Mouse (Mus musculus) kidney, embryonic 14.5 days (tissue): ENCODE data around the gene Uap1. TPM values are rescaled to one million over a fixed set of nuclear protein-coding genes. Genes with fewer than 3 reads are reported as not detected.

Experiments used
- ATAC-seq: fragments of 200-750 bp; cut with Nextera tagmentation; 2 replicates; pipeline ENCODE4 v1.8.0; 2017; ENCODE audit warnings: moderate number of reproducible peaks, mild to moderate bottlenecking, moderate TSS enrichment, moderate library complexity; ENCODE audit not compliant: low FRiP score, low TSS enrichment
- H3K27ac ChIP-seq: fragments of 300-500 bp; sonication (generic); 2 replicates; pipeline ENCODE4 v1.5.1; 2014; ENCODE audit warnings: low read depth, mild to moderate bottlenecking, low read length, moderate library complexity, mixed read lengths
- H3K27me3 ChIP-seq: fragments of 300-500 bp; sonication (generic); 2 replicates; pipeline ENCODE4 v1.6.1; 2014; ENCODE audit warnings: mild to moderate bottlenecking, low read length; ENCODE audit not compliant: control insufficient read depth, insufficient read depth
- H3K36me3 ChIP-seq: fragments of 300-500 bp; sonication (generic); 2 replicates; pipeline ENCODE4 v1.6.1; 2014; ENCODE audit warnings: low read length, mixed read lengths; ENCODE audit not compliant: control insufficient read depth, insufficient read depth
- H3K4me1 ChIP-seq: fragments of 300-500 bp; sonication (generic); 2 replicates; pipeline ENCODE4 v1.6.1; 2014; ENCODE audit warnings: low read length, mixed read lengths; ENCODE audit not compliant: control insufficient read depth, insufficient read depth
- H3K4me2 ChIP-seq: fragments of 300-500 bp; sonication (generic); replicated peaks from 2 replicates; pipeline ENCODE4 v1.6.1; 2014; ENCODE audit warnings: low read depth, mild to moderate bottlenecking, low read length
- H3K4me3 ChIP-seq: fragments of 300-500 bp; sonication (generic); 2 replicates; pipeline ENCODE4 v1.5.1; 2014; ENCODE audit warnings: mild to moderate bottlenecking, low read length
- H3K9ac ChIP-seq: fragments of 300-500 bp; sonication (generic); 2 replicates; pipeline ENCODE4 v1.6.1; 2014; ENCODE audit warnings: low read depth, mild to moderate bottlenecking, low read length, moderate library complexity
- H3K9me3 ChIP-seq: fragments of 300-500 bp; sonication (generic); 2 replicates; pipeline ENCODE4 v1.6.1; 2016; ENCODE audit warnings: low read length; ENCODE audit not compliant: control insufficient read depth
- WGBS: fragments of 180-500 bp; shearing (Covaris S2); extraction: QIAGEN DNeasy Blood & Tissue Kit; methylation state at CpG from one replicate; pipeline ENCODE4 v1.1.7; 2014; 5-methylcytosine and 5-hydroxymethylcytosine counted together
- polyA plus RNA-seq: library from polyadenylated mRNA; unstranded; fragments of >200 nt; fragmentation: Nextera tagmentation; extraction: Ambion mirVana; gene quantifications from 2 replicates; pipeline ENCODE4 v1.2.1, GENCODE M21; 2014

The Uap1 gene
- polyA plus RNA-seq, 1 experiment from 2014 or later = 51.0 TPM

GRCm38 (mm10) chr1:170147651-170148448 lies 26.9 kb downstream of the Uap1 start:
- Histone ChIP-seq H3K9me3 (no peaks in the 10 kb centered on the region), H3K27me3 (no peaks in the 10 kb centered on the region), H3K4me1 (no peaks in the 10 kb centered on the region), H3K36me3 (peaks cover 24% of the 10 kb centered on the region), H3K27ac (no peak overlapping the region), H3K9ac (no peak overlapping the region), H3K4me3 (no peak overlapping the region), H3K4me2 (no peak overlapping the region)
- ATAC-seq = no peak
- WGBS = 85% methylated on average over 9 of the region's 9 CpGs

GRCm38 (mm10) chr1:170145606-170146005 lies 29.2 kb downstream of the Uap1 start:
- no peak overlapping the region for H3K9ac ChIP-seq
- 86% methylated on average over 4 of the region's 4 CpGs for WGBS
- H3K27ac ChIP-seq = no peak overlapping the region
- peaks cover 25% of the 10 kb centered on the region for H3K36me3 ChIP-seq
- ATAC-seq = no peak
- H3K4me3 ChIP-seq = no peak overlapping the region
- no peak overlapping the region for H3K4me2 ChIP-seq
- H3K9me3 ChIP-seq = no peaks in the 10 kb centered on the region
- no peaks in the 10 kb centered on the region for H3K4me1 ChIP-seq
- no peaks in the 10 kb centered on the region for H3K27me3 ChIP-seq

GRCm38 (mm10) chr1:170142256-170142871 lies 32.4 kb downstream of the Uap1 start:
- 88% methylated on average over 8 of the region's 8 CpGs for WGBS
- Histone ChIP-seq H3K9ac (no peak overlapping the region), H3K36me3 (peaks cover 9% of the 10 kb centered on the region; the same call in 1 of the 2 replicates)

GRCm38 (mm10) chr1:170141626-170142025 lies 33.1 kb downstream of the Uap1 start:
- no peak for ATAC-seq
- H3K9ac ChIP-seq = no peak overlapping the region
- H3K4me1 ChIP-seq = no peaks in the 10 kb centered on the region
- 95% methylated on average over 5 of the region's 5 CpGs for WGBS
- no peak overlapping the region for H3K27ac ChIP-seq
- no peaks in the 10 kb centered on the region for H3K9me3 ChIP-seq
- no peak overlapping the region for H3K4me3 ChIP-seq
- no peaks in the 10 kb centered on the region for H3K27me3 ChIP-seq
- no peak overlapping the region for H3K4me2 ChIP-seq
- peaks cover 9% of the 10 kb centered on the region; the same call in 1 of the 2 replicates for H3K36me3 ChIP-seq

More at GRCm38 (mm10) chr1:170142256-170142871, 32.4 kb downstream of the Uap1 start:
- H3K27ac ChIP-seq = no peak overlapping the region
- no peak for ATAC-seq
- H3K4me2 ChIP-seq = no peak overlapping the region
- H3K9me3 ChIP-seq = no peaks in the 10 kb centered on the region
- H3K4me1 ChIP-seq = no peaks in the 10 kb centered on the region
- no peak overlapping the region for H3K4me3 ChIP-seq
- H3K27me3 ChIP-seq = no peaks in the 10 kb centered on the region

- Histone ChIP-seq H3K4me2 (no peak overlapping the region), H3K9me3 (no peaks in the 10 kb centered on the region)
Measured at GRCm38 (mm10) chr1:170136351-170137009, 38.3 kb downstream of the Uap1 start.

GRCm38 (mm10) chr1:170134264-170134663 lies 40.5 kb downstream of the Uap1 start:
- 85% methylated on average over 8 of the region's 8 CpGs for WGBS

More at GRCm38 (mm10) chr1:170136351-170137009, 38.3 kb downstream of the Uap1 start:
- no peak overlapping the region for H3K4me3 ChIP-seq
- no peaks in the 10 kb centered on the region for H3K27me3 ChIP-seq
- peak; percentile 93 for ATAC-seq
- H3K27ac ChIP-seq = no peak overlapping the region
- peaks cover 4% of the 10 kb centered on the region; the same call in 1 of the 2 replicates for H3K36me3 ChIP-seq
- H3K9ac ChIP-seq = no peak overlapping the region
- no peaks in the 10 kb centered on the region for H3K4me1 ChIP-seq
- WGBS = 20% methylated on average over 7 of the region's 7 CpGs

GRCm38 (mm10) chr1:170130962-170131361 lies 43.8 kb downstream of the Uap1 start:
- no peak for ATAC-seq
- H3K4me1 ChIP-seq = no peaks in the 10 kb centered on the region
- 46% methylated on average over 3 of the region's 3 CpGs for WGBS
- no peaks in the 10 kb centered on the region for H3K9me3 ChIP-seq
- H3K4me2 ChIP-seq = no peak overlapping the region
- no peak overlapping the region for H3K4me3 ChIP-seq
- H3K27ac ChIP-seq = no peak overlapping the region
- H3K9ac ChIP-seq = no peak overlapping the region
- no peaks in the 10 kb centered on the region for H3K36me3 ChIP-seq
- H3K27me3 ChIP-seq = no peaks in the 10 kb centered on the region

More at GRCm38 (mm10) chr1:170134264-170134663, 40.5 kb downstream of the Uap1 start:
- no peak overlapping the region for H3K4me3 ChIP-seq
- no peaks in the 10 kb centered on the region for H3K36me3 ChIP-seq
- H3K4me2 ChIP-seq = no peak overlapping the region
- no peaks in the 10 kb centered on the region for H3K27me3 ChIP-seq
- no peak overlapping the region for H3K27ac ChIP-seq
- no peaks in the 10 kb centered on the region for H3K4me1 ChIP-seq
- H3K9ac ChIP-seq = no peak overlapping the region
- ATAC-seq = no peak
- H3K9me3 ChIP-seq = no peaks in the 10 kb centered on the region

GRCm38 (mm10) chr1:170124644-170125043 lies 50.1 kb downstream of the Uap1 start:
- Histone ChIP-seq H3K27me3 (no peaks in the 10 kb centered on the region), H3K36me3 (no peaks in the 10 kb centered on the region), H3K4me2 (no peak overlapping the region), H3K9me3 (no peaks in the 10 kb centered on the region), H3K27ac (no peak overlapping the region), H3K9ac (no peak overlapping the region), H3K4me3 (no peak overlapping the region), H3K4me1 (no peaks in the 10 kb centered on the region)
- 86% methylated on average over 2 of the region's 2 CpGs for WGBS
- ATAC-seq = no peak

GRCm38 (mm10) chr1:170113616-170114015 lies 61.1 kb downstream of the Uap1 start:
- Histone ChIP-seq H3K4me2 (no peak overlapping the region), H3K36me3 (no peaks in the 10 kb centered on the region), H3K4me3 (no peak overlapping the region), H3K9ac (no peak overlapping the region), H3K27me3 (no peaks in the 10 kb centered on the region), H3K27ac (no peak overlapping the region), H3K9me3 (no peaks in the 10 kb centered on the region), H3K4me1 (no peaks in the 10 kb centered on the region)
- ATAC-seq = no peak
- 88% methylated on average over 6 of the region's 6 CpGs for WGBS
